Mouse (Mus musculus) lung, postnatal 0 days (tissue): ENCODE results near the gene Dlg2.

Experiments
- CTCF ChIP-seq: IDR thresholded peaks from 2 replicates; pipeline ENCODE4 v1.5.1; 2016; ENCODE audit warnings: antibody characterized with exemption, mild to moderate bottlenecking
- EP300 ChIP-seq: IDR thresholded peaks from 2 replicates; pipeline ENCODE4 v1.6.1; 2016; ENCODE audit warnings: antibody characterized with exemption, mild to moderate bottlenecking, control low read depth

DNA sequence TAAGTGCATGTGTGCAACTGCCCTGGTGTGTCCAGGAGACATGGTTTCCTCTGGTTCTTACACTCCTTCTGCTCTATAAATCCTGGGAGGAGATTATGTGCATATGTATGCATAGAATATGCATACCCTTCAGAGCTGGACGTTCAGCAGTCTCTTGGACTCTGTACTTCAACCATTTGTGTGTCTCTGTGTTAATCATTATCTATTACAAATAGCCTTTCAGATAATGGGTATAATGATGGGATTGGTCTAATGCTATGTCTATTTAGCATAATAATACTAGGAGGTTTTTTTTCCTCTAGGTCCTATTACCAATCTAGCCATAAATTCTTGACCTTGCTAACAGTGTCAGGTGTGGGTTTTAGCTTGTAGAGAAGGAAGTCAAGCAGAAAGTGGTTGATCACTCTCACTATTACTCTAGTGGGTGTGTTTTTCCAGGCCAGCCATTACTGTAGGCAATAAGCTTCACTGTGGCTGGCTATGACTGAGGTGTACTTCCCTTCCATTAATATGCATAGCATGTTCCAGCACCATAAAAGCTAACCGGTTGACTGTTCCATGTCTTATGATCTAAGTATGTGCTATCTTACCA is 1549.1 kb downstream of the Dlg2 start:
- TF ChIP-seq CTCF (no peak), EP300 (no peak)
